Mouse (Mus musculus) spleen, adult 2 months (tissue): Measurements from ENCODE around the gene Pramef12.

Source experiments
- CTCF ChIP-seq: fragments of 200-500 bp; IDR thresholded peaks from 2 replicates; pipeline ENCODE4 v1.5.1; 2011; ENCODE audit warnings: mild to moderate bottlenecking, inconsistent platforms; ENCODE audit not compliant: insufficient read depth, insufficient read length, insufficient replicate concordance; ENCODE audit errors: extremely low read depth
- POLR2A ChIP-seq: fragments of 200-500 bp; IDR thresholded peaks from 2 replicates; pipeline ENCODE4 v1.6.1; 2011; ENCODE audit warnings: low read depth, low read length, inconsistent platforms

- no peak for TF ChIP-seq CTCF
- TF ChIP-seq POLR2A = no peak
Observed at GRCm38 (mm10) chr4:144453217-144453616, 45.0 kb upstream of the Pramef12 start, which contains the start of gene Gm9944.
